Mouse (Mus musculus) layer of hippocampus, adult 2 months (tissue): ENCODE measurements around the gene Kat2a. TPM values are rescaled to one million over a fixed set of nuclear protein-coding genes. Genes with fewer than 3 reads are reported as not detected.

ENCODE experiments used
- DNase-seq, 2 experiments: peaks; one replicate each; pipeline ENCODE4 v3.0.0; 2022; ENCODE audit warnings: low spot score in 2 of 2
- H3K27ac ChIP-seq: fragments of 200-600 bp; 2 replicates; pipeline ENCODE4 v1.8.1; 2022
- H3K4me3 ChIP-seq: fragments of 200-600 bp; 2 replicates; pipeline ENCODE4 v1.8.1; 2022; ENCODE audit warnings: mild to moderate bottlenecking
- CTCF ChIP-seq: fragments of 200-600 bp; conservative IDR thresholded peaks from 2 replicates; pipeline ENCODE4 v1.8.1; 2022; ENCODE audit warnings: antibody characterized with exemption, mild to moderate bottlenecking, moderate library complexity
- total RNA-seq, 2 experiments: library from RNA; stranded (reverse); gene quantifications; 2 replicates each; pipeline ENCODE4 v1.2.3; 2021

Kat2a gene
- total RNA-seq, 2 experiments from 2014 or later, result 55.4 to 57.8 TPM

DNA sequence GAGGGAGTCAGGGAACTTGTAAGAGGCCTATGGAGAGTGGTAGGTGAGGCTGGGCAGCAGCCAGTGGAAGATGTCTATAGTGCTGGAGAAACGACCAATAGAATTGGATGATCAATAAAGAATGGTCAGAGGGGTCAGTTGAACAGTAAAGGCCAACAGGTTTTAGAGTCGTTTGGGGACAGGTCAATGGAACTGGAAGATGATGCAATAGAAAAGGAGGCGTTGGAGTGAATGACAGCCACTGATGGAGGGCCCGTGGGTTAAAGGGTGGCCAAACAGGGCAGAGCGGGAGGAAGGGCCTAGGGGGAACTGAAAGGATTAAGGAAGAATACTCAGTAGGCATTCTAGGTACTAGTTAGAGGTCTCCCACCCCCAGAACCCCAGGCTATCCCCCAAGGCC, 34.8 kb upstream of the Kat2a start:
- Histone ChIP-seq H3K27ac (no peak overlapping the region), H3K4me3 (no peak overlapping the region)
- no peak for DNase-seq
- no peak for TF ChIP-seq CTCF

DNA sequence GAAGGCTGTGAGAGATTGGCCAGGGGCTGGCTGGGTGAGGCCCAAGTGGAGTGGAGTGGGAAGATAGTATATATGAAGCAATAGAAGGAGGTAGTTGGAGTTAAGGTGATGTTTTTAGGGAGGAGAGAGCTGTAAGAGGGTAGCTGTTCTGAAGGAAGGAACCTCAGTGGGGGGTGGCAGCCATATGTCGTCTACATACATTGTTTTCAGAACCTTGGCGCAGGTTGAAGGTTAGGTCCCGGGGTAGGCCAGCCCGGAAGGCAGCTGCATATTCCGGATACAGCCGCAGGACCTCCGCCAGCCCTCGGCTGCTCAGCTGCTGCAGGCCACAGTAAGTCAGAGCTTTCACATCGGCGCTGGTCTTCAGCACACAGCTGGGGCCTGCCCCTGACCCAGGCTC, 34.3 kb upstream of the Kat2a start:
- no peak for DNase-seq
- Histone ChIP-seq H3K27ac (no peak overlapping the region), H3K4me3 (no peak overlapping the region)
- TF ChIP-seq CTCF, result no peak

DNA sequence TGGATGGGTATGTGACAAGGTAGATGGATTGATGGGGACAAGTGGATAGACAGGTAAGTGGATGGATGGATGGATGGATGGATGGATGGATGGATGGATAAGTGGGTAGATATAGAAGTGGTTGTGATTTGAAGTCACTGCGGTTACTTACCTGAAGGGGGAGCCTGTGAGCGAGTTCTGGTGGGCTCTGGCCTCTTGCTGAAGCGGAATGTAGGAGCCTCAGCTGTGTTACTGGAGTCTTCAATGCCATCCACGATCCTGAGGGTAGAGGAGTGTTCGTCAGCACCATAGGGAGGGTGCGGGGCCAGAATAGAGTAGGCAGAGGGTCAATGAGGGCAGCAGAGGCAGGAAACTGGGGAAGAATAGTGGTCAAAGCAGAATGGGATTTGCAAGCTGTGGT, 32.8 kb upstream of the Kat2a start:
- peak in 1 of 2 experiments; percentile 57 for DNase-seq
- TF ChIP-seq CTCF, result peak; percentile 81
- Histone ChIP-seq H3K4me3 (no peak overlapping the region), H3K27ac (no peak overlapping the region)

DNA sequence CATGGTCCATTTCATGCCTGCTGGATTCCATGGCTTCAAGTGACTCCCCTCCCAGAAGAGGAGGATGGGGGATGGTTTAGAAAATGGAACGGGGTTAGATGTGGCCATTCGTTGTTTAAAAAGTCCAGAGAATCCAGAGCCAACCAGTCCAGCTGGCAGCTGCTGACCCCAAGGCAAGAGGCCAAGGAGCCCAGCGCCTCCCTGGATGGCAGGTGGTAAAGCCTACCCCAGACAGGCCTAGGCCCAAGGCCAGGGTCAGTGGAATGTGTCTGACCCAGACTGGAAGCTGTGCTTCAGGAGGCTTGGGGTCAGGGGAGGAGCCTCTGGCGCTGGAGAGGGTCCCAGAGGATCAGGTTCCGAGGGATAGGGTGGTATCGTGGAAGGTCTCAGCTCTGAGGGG, 29.1 kb upstream of the Kat2a start:
- TF ChIP-seq CTCF, result no peak
- no peak for DNase-seq
- no peak overlapping the region for H3K4me3 ChIP-seq
- H3K27ac ChIP-seq, result no peak overlapping the region

DNA sequence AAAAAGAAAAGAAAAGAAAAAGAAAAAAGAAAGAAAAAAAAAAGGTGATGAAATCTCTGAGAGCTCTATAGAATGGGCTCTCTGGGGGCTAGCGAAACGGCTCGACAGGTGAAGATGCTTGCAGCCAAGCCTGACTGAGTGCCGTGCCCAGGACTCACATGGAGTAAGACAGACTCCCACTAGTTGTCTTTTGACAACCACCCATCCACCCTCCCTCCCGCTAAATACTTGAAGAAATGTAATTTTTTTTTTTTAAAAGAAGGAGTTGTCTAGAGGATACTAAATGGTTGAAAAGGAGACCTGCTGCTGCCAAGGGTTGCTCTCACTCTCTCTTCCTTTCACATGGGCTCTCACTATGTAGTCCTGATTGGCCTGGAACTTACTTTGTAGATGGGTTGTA, 26.5 kb upstream of the Kat2a start:
- Histone ChIP-seq H3K4me3 (peak overlapping the region; percentile 97), H3K27ac (peak overlapping the region; percentile 88)
- TF ChIP-seq CTCF, result no peak
- DNase-seq, result no peak

DNA sequence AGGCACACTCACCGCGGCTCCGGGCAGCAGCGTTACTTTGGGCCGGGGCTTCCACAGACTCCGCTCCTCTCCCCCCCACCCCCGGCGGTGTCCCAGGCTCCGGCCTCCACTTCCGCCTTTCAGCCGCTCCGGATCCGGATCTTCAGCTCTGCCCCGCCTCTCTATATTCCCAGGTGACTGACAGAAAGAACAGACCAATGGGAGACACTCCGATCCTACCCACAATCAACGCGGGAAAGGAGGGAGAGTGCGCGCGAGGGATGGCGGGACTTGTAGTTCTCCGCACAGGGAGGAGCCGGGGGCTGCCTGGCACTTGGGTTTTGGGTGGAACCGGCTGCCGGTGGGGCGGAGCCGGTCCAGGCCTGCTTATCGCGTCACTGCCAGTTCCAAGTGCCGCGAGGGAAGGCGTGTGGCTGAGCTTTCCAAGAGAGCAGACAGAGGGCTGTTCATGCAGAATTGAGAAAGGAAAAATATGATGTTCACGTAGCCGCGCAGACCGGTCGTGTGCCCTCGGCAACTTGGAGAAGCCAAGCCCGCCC, 25.9 kb upstream of the Kat2a start, which contains the start of gene Rab5c:
Gene Rab5c, minus strand, starts transcription at position 150 of the 539 bp plus-strand sequence.
- TF ChIP-seq CTCF, result peak; percentile 41; the same call in 1 of the 2 replicates
- H3K4me3 ChIP-seq, result peak within 1 kb of the TSS; percentile 97
- DNase-seq, result peak; percentile 99 to 100
- peak within 1 kb of the TSS; percentile 96 for H3K27ac ChIP-seq

DNA sequence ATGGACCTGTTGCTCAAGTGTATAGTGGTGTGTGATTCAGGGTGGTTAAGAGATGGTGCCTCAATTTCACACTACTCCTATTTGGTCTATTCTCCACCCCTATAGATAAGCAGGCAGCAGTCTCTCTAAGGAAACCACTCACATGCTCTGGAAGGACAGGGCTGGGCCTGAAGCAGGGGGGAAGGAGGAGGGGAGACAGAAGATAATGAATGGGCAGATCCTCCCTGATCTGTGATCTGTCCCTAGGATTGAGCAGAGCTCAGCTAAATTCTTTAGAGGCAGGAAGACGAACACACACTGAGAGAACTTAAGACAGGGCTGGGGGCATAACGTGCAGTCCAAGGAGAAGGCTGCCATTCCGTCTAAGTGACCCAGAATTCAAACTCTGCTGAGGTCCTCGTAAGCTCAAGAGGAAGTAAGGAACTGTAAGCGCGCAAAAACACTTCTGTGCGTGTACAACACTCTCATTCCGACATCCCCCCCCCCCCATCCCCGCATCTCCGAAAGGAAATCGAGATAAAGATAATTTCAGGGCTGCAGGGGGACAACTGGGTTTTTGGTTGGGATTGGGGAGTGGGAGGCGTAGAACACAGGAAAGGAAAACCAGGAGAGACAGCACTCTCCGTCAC, 25.0 kb upstream of the Kat2a start:
- TF ChIP-seq CTCF, result no peak
- peak overlapping the region; percentile 97 for H3K4me3 ChIP-seq
- H3K27ac ChIP-seq, result peak overlapping the region; percentile 96
- DNase-seq, result no peak

DNA sequence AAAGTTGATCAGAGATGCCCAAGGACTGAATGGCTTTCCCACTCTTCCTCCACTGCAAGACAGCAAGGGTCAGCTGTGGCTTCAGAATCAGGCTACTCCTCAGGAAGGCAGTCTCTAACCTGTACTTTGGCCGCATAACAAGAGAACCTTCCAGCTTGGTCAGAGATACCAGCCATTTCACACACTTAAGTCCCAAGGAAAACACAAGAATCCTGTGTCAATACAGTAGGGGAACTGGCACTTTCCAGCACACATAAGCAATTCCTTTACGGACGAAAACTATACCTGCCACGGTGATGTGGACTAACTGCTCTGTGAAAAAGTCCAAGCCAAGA, 24.4 kb upstream of the Kat2a start:
- DNase-seq, result no peak
- H3K4me3 ChIP-seq, result peak overlapping the region; percentile 97
- no peak overlapping the region for H3K27ac ChIP-seq
- TF ChIP-seq CTCF, result no peak

DNA sequence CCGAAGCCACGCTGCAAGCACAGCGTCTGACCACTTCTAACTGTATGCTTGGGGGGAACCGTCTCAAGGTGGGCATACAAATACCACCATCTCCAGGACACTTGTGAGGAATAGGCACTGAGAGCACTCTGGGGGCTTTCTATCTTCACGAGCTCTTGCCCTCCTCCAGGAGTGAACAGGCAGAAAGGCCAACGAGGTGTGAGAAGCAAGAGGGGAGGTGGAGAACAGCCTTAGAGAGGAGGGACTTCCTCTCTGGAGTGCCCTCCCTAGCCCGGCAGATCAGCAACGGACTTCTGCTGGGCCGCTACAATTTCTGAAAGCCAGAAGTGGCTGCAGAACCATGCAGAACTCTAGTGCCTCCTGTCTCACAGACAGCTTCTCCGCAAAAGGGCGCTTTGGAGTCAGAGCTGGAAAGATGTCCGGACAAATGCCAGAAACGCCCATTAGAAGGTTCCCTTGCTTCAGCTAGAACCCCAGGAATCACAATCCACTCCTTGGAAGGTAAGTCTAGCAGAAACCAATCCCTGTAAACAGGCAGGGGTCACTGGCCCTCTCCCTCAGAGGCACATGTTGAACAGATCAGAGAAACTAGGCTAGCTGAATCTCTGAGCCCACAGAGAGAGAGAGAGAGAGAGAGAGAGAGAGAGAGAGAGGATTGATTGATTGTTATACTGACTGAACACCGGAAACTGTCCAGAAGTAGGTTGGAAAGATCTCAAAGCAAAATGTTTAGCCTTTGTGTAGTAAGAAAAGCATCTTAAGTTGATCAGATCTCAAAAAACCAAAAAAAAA, 23.9 kb upstream of the Kat2a start:
- DNase-seq, result no peak
- Histone ChIP-seq H3K4me3 (no peak overlapping the region), H3K27ac (no peak overlapping the region)
- no peak for TF ChIP-seq CTCF

DNA sequence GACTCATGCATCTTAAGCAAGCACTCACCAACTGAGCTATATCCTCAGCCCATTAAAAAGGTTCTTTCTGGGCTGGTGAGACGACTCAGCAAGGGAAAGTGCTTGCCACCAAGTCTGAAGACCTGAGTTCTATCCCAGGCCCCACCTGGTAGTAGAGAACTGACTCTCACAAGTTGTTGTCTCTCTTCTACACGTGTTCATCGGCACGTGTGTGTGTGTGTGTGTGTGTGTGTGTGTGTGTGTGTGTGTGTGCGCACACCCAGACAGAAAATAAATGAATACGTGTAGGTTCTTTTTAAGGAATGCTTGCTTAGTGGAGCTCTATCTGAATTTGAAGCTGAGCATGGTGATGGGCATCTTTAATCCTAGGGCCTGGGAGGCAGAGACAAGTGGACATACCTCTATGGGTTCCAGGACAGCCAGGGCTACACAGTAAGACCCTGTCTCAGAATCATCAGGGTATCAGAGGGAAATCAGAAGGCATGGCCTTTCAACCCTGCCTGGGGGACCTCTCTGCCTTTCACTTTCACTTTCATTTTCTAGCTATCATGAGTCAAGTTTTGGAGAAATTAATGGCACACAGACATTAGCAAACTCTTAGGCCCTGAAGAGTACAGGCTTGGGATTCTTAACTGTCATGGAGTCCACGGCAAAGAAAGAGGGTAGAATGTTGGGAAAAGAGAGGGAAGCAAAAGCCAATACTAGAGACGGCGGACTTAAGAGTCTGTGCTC, 23.0 kb upstream of the Kat2a start:
- no peak for TF ChIP-seq CTCF
- no peak for DNase-seq
- no peak overlapping the region for H3K4me3 ChIP-seq
- H3K27ac ChIP-seq, result no peak overlapping the region

DNA sequence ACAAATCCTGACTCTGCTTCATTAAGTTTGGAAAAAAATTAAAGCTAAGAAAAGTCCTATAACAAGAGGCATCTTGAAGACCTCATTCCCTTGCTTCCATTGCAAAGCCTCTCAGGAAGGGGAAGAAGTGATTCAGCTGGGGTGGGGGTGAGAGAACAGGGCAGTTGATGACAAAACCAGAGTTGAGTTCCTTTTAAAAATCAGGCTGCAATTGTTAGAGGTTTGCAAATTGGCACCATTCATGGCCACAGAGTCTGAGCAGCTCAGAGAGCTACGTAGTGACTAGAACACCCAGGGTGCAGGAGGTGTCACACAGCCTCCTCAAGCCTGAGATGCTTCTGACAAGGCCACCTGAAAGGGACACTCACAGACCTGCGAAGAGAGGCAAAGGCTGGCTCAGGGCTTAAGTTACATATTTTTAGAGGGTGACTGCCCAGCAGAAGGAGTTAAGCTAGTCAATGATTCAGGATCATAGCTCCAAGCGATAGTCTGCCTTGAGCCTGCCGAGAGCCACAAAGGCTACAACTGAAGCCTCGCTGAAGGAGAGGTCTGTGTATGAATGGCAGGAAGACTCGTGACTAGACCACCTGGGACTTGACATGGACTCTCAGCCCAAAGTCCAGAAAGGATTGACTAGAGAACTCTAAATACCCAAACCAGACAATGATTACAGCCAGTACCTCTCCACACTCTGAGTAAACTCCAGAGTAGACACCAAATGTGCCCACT, 18.4 kb upstream of the Kat2a start:
- TF ChIP-seq CTCF, result no peak
- no peak overlapping the region for H3K27ac ChIP-seq
- no peak for DNase-seq
- no peak overlapping the region for H3K4me3 ChIP-seq

DNA sequence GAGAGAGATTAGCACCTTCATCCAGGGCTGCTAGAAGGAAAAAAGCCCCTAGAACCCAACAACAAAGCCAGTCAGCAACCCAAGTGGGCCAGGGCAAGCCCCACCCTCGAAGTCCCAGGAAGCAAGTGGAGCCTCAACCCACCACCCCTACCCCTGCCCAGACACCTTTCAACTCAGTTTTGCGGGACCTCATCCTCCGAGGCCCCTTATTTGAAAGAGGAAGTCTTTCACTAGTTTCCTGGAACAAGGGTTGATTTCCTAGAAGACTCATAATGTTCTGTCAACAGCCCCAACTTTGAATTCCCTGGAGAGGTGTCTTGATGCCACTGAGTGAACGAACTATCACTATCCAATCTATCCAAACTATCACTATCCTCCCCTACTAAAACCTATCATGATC, 17.7 kb upstream of the Kat2a start:
- Histone ChIP-seq H3K4me3 (no peak overlapping the region), H3K27ac (no peak overlapping the region)
- no peak for DNase-seq
- no peak for TF ChIP-seq CTCF
